Mouse (Mus musculus): Measurements from ENCODE around the gene Bms1.

Bms1 gene

GRCm38 (mm10) chr6:118366196-118366595 lies 53.1 kb downstream of the Bms1 start:
- DNase-seq (ENCODE audit: low spot score in 2 of 2): no peak

GRCm38 (mm10) chr6:118365781-118366180 lies 53.5 kb downstream of the Bms1 start:
- DNase-seq (ENCODE audit: low spot score in 2 of 2): no peak

- peak in 1 of 2 experiments; percentile 12 for DNase-seq (ENCODE audit: low spot score in 2 of 2)
Observed at GRCm38 (mm10) chr6:118350342-118350741, 68.9 kb downstream of the Bms1 start.

- no peak for DNase-seq (ENCODE audit: low spot score in 2 of 2)
Observed at GRCm38 (mm10) chr6:118348186-118348585, 71.1 kb downstream of the Bms1 start.

GRCm38 (mm10) chr6:118347291-118347690 lies 72.0 kb downstream of the Bms1 start:
- no peak for DNase-seq (ENCODE audit: low spot score in 2 of 2)

GRCm38 (mm10) chr6:118341861-118342485 lies 77.3 kb downstream of the Bms1 start:
- DNase-seq (ENCODE audit: low spot score in 2 of 2): no peak

GRCm38 (mm10) chr6:118337660-118338059 lies 81.6 kb downstream of the Bms1 start:
- DNase-seq (ENCODE audit: low spot score in 2 of 2): no peak

GRCm38 (mm10) chr6:118336541-118337480 lies 82.5 kb downstream of the Bms1 start:
- no peak for DNase-seq (ENCODE audit: low spot score in 2 of 2)

- DNase-seq (ENCODE audit: low spot score in 2 of 2): no peak
Observed at GRCm38 (mm10) chr6:118335934-118336450, 83.3 kb downstream of the Bms1 start.

GRCm38 (mm10) chr6:118333861-118334260 lies 85.4 kb downstream of the Bms1 start:
- DNase-seq (ENCODE audit: low spot score in 2 of 2): no peak
